Mouse (Mus musculus) lung, adult 2 months (tissue): ENCODE data around the gene Slc7a8.

ENCODE experiments used
- CTCF ChIP-seq: fragments of 200-500 bp; IDR thresholded peaks from 2 replicates; pipeline ENCODE4 v1.5.1; 2011; ENCODE audit warnings: mild to moderate bottlenecking, low read length, control low read depth; ENCODE audit not compliant: insufficient read depth
- POLR2A ChIP-seq: fragments of 200-500 bp; IDR thresholded peaks from 2 replicates; pipeline ENCODE4 v1.6.1; 2011; ENCODE audit warnings: low read depth, mild to moderate bottlenecking, control low read depth, low read length, borderline replicate concordance; ENCODE audit errors: extremely low read depth

DNA sequence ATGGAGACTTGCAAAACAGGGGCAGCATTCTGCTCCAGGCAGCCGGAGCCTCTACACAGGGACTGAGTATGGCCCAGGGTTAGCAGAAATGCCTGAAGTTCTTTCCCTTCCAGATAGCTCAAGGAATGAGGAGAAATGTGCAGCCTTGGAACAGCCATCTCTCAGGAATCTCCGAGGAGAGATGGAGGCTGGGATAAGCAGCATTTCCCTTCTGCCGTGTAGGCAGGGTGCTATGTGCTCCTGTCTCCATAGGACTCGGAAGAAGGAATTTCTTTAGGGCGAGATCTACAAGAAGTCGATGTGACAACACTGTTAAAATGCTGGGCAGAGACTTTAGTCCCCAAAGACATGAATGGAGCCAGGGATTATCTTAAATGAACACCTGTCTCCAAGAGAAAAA lies 28.8 kb downstream of the Slc7a8 start:
- TF ChIP-seq POLR2A (no peak), CTCF (no peak)
